Mouse (Mus musculus) G1E (cell line): ENCODE results near the gene Galnt6.

Experiments
- CTCF ChIP-seq: IDR thresholded peaks from 2 replicates; pipeline ENCODE4 v1.5.1; 2012; ENCODE audit warnings: low read depth, low read length, inconsistent platforms, mixed read lengths
- GATA1 ChIP-seq: IDR thresholded peaks from 2 replicates; pipeline ENCODE4 v1.6.1; 2012; ENCODE audit warnings: borderline replicate concordance, low read length, inconsistent platforms, mixed read lengths
- GATA2 ChIP-seq: IDR thresholded peaks from 2 replicates; pipeline ENCODE4 v1.6.1; 2012; ENCODE audit warnings: low read depth, low read length, inconsistent platforms, borderline replicate concordance
- POLR2AphosphoS5 ChIP-seq: IDR thresholded peaks from 2 replicates; pipeline ENCODE4 v1.6.1; 2012; ENCODE audit warnings: low read depth, low read length, inconsistent platforms; ENCODE audit not compliant: insufficient replicate concordance
- TAL1 ChIP-seq: conservative IDR thresholded peaks from 2 replicates; pipeline ENCODE4 v1.6.1; 2012; ENCODE audit warnings: low read depth, low read length, inconsistent platforms, mixed read lengths

GRCm38 (mm10) chr15:100761419-100762185, 32.4 kb upstream of the Galnt6 start, which contains the start of gene Slc4a8:
- TF ChIP-seq CTCF = no peak
- TF ChIP-seq TAL1 = no peak
- TF ChIP-seq GATA1 = no peak
- TF ChIP-seq POLR2AphosphoS5 = no peak
- no peak for TF ChIP-seq GATA2
